Mouse (Mus musculus) G1E-ER4 (cell line): ENCODE results near the gene Nfib. TPM values are rescaled to one million over a fixed set of nuclear protein-coding genes. Genes with fewer than 3 reads are reported as not detected.

Source experiments
- GATA1 ChIP-seq: IDR thresholded peaks from one replicate; pipeline ENCODE4 v1.8.0; 2012; ENCODE audit warnings: low read length, inconsistent platforms
- polyA plus RNA-seq: library from polyadenylated mRNA; stranded (reverse); fragments of >175 nt; gene quantifications from 2 replicates; pipeline ENCODE4 v1.2.3, GENCODE M21; 2012

Gene Nfib
- polyA plus RNA-seq, 1 experiment, result not detected

- no peak for TF ChIP-seq GATA1
Measured at GRCm38 (mm10) chr4:82589345-82589890, 116.1 kb downstream of the Nfib start.

GRCm38 (mm10) chr4:82588718-82589117, 116.8 kb downstream of the Nfib start:
- TF ChIP-seq GATA1, result no peak

DNA sequence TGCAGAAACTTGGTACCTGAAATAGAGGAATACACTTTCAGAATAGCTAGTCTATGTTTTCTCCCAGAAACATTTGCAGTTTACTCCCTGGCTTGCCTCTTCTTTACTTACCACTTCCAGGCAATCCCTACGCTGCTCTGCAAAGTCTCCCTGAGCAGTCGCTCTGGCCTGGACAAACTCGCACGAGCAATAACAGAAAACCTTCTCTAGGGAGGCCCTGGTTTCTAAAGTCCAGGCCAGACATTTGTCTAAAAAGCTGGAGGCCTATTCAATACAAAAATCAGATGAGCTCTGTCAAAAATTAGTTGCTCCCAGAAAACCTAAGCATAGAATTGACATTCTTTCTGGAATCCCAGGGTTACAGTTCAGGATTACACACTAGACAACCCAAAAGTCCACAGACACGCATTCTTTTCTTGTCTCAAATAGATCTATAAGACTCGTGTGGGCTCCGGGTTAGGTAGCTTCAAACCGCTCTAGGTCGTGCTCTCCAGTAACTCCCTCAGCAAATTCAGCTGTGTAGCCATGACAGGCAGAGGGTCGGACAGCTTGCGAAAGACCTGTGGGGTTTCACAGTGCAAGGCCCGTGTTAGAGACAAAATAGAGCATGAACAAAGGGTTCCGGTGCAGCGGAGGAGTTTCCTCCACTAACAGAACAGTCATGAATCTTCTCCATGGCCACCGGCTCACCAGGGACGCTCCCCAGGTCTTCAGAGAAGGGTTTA, 118.2 kb downstream of the Nfib start:
- no peak for TF ChIP-seq GATA1

DNA sequence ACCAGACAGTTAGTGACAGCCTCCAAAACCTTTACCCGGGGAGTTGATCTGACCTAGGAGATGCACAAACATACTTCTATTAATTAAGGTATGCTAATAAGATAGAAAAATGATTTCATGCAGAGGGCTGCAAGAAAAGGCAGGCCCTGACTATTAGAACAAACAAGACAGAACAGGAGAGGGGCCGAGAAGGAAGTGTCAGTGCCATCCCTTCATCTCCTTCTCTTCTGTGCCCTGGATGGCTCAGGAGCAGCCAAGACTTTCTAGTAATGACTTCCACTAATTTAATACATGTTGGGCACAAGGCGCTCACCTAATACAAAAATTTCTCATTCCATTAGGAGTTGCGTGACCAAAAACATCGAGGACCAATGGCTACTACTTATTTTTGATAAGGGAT, 118.9 kb downstream of the Nfib start:
- no peak for TF ChIP-seq GATA1

- no peak for TF ChIP-seq GATA1
Measured at GRCm38 (mm10) chr4:82585536-82585935, 120.0 kb downstream of the Nfib start.

DNA sequence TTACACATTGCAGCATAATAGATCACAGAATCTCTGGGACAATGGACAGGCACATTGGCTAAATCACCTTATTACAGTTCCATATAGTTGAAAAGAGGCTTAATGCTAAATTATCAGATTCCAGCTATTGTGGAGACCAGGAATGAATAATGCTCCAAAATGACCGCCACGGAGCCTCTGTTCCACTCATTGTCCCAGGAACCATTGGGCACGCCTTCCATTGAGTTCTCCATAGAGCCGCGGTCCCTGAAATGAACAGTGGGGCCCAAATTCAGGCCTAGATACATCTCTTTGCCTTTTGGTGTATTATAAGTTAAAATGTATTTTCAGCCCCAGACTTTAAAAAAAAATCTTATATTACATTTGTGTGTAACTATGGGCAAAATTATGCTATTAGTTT, 120.5 kb downstream of the Nfib start:
- no peak for TF ChIP-seq GATA1

- no peak for TF ChIP-seq GATA1
Measured at GRCm38 (mm10) chr4:82584548-82584947, 121.0 kb downstream of the Nfib start.

GRCm38 (mm10) chr4:82573291-82573605, 132.3 kb downstream of the Nfib start:
- TF ChIP-seq GATA1, result no peak

DNA sequence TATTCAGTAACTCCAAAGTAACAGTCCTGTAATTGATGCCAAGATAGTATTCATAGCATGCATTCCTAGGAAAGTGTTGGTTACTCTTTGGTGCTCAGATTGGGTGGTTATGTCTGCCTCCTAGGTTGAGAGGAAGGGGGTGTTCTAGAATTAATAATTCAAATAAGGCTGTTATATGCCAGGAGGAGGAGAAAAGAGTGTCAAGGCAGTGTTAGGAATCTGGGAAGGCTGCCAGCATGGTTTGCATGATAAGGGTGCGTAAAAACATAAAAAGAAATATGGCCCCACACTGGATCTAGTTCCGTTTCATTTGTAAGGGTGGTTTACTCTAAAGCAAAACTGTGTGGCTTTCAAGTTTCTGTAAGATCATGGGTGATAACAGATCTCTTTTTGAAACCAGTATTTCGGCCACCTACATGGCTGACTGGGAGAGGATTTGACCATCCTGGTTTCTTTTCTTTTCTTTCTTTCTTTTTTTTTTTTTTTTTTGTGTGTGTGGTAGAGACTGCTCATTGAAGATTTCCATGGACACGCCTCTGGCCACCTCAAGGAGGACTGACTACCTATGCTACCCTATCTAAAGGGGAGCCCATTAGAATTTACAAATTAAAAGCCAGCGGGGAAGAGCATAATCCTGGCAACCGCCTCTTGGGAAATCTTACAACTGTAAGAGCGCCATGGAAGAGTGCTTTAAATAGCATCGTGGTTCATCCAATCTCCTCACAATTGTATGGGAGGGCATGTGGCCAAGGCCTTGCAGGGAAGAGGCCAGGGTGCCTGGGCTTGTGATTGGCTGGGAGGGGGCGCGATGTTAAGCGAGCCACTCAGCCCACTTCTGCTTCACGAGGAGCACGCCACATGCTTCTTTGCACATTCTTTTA, 132.9 kb downstream of the Nfib start:
- TF ChIP-seq GATA1, result no peak

DNA sequence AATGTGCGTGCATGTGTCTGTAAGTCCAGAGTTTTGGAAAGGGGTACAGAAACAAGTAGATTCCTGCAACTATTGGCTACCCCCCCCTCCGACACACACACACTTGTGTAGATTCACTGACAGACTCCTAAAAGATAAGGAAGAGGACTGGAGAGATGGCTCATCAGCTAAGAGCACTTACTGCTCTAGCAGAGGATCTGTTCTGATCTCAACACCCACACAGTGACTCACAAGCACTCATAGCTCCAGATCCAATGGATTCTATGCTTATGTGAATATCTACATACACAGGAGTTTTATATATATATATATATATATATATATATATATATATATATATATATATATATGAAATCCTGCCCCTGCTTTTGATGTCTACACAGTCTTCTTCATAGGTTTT, 146.7 kb downstream of the Nfib start:
- TF ChIP-seq GATA1, result no peak

- TF ChIP-seq GATA1, result no peak
Measured at GRCm38 (mm10) chr4:82555673-82556171, 149.8 kb downstream of the Nfib start.

DNA sequence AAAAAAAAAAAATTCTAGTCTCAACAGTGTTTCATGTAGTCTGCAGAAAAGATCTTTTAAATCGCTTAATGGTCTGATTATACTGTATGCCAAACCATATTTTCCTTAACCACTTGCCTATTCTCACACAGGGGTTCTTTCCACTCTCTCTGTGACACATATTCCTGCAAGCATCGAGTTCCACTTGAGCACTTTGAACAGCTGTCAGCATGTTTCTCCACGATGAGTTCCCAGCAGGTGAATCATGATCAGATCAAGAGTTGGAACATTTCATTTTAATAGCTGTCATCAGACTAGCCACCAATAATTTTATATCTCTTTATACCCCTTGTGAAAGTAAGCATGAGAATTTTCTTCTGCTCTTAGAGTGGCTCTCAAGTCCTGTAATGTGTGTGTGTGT, 151.9 kb downstream of the Nfib start:
- no peak for TF ChIP-seq GATA1

DNA sequence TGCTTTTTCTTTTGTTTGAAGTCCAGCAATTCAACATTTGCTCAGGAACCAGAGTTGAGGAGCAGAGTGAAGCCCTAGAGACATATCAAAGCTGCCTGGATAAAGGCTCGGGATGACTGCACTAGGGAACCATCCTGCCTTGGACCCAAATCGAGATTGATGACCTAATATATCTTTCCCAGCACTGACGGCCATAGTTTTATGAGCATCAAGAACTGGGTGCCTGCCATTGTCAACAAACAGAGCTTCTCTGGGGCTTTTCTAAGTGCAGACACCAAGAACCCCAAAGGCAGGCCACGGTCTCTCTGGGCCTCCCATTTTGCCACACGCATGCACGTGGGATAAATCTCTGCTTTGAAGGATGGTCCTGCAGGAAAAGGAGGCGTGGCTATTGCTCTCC, 153.3 kb downstream of the Nfib start:
- no peak for TF ChIP-seq GATA1

GRCm38 (mm10) chr4:82549762-82550380, 155.7 kb downstream of the Nfib start:
- no peak for TF ChIP-seq GATA1

DNA sequence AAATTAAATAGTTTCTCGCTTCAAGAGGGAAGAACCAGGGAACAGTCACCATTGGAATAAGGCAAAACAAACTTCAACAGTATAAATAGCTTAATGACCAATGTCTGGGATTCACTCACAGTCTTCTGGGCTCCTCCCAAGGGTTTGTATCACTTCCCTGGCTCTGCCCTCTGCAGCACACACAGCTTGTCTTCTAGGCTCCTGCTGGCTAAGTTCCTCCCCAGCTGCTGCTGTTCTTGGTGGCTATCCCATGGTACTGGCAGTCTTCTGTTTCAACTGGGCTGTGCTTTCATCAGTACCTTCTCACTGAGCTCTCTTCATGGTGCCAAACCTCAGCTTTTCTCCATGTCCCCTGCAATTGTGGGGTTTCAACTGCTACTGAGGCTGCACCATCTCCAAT, 157.3 kb downstream of the Nfib start:
- no peak for TF ChIP-seq GATA1

GRCm38 (mm10) chr4:82543936-82544335, 161.6 kb downstream of the Nfib start:
- no peak for TF ChIP-seq GATA1
